Mouse (Mus musculus) hindbrain, embryonic 15.5 days (tissue): ENCODE results near the gene Phex. TPM values are rescaled to one million over a fixed set of nuclear protein-coding genes. Genes with fewer than 3 reads are reported as not detected.

Experiments
- ATAC-seq: fragments of 200-750 bp; cut with Nextera tagmentation; 2 replicates; pipeline ENCODE4 v1.8.0; 2017; ENCODE audit warnings: low read depth, moderate number of reproducible peaks, moderate TSS enrichment; ENCODE audit not compliant: low FRiP score
- H3K27ac ChIP-seq: fragments of 300-500 bp; sonication (generic); replicated peaks from 2 replicates; pipeline ENCODE4 v1.5.1; 2015; ENCODE audit warnings: mild to moderate bottlenecking, inconsistent platforms
- H3K27me3 ChIP-seq: fragments of 300-500 bp; sonication (generic); 2 replicates; pipeline ENCODE4 v1.6.1; 2015; ENCODE audit warnings: control low read depth, inconsistent platforms
- H3K36me3 ChIP-seq: fragments of 300-500 bp; sonication (generic); 2 replicates; pipeline ENCODE4 v1.6.1; 2015; ENCODE audit warnings: control low read depth, inconsistent platforms
- H3K4me1 ChIP-seq: fragments of 300-500 bp; sonication (generic); replicated peaks from 2 replicates; pipeline ENCODE4 v1.6.1; 2015; ENCODE audit warnings: control low read depth, inconsistent platforms
- H3K4me2 ChIP-seq: fragments of 300-500 bp; sonication (generic); 2 replicates; pipeline ENCODE4 v1.6.1; 2015; ENCODE audit warnings: moderate library complexity, mild to moderate bottlenecking, inconsistent platforms
- H3K4me3 ChIP-seq: fragments of 300-500 bp; sonication (generic); 2 replicates; pipeline ENCODE4 v1.5.1; 2015; ENCODE audit warnings: mild to moderate bottlenecking, inconsistent platforms
- H3K9ac ChIP-seq: fragments of 300-500 bp; sonication (generic); 2 replicates; pipeline ENCODE4 v1.6.1; 2015; ENCODE audit warnings: inconsistent platforms
- H3K9me3 ChIP-seq: fragments of 300-500 bp; sonication (generic); 2 replicates; pipeline ENCODE4 v1.6.1; 2016; ENCODE audit warnings: control low read depth, inconsistent platforms
- WGBS: fragments of 180-500 bp; shearing (Covaris S2); methylation state at CpG from one replicate; pipeline ENCODE4 v1.1.7; 2015; 5-methylcytosine and 5-hydroxymethylcytosine counted together
- polyA plus RNA-seq: library from polyadenylated mRNA; unstranded; fragments of >200 nt; fragmentation: Nextera tagmentation; extraction: Ambion mirVana; gene quantifications from 2 replicates; pipeline ENCODE4 v1.2.1, GENCODE M21; 2015

Gene Phex
- polyA plus RNA-seq, 1 experiment from 2014 or later = 0.18 TPM

DNA sequence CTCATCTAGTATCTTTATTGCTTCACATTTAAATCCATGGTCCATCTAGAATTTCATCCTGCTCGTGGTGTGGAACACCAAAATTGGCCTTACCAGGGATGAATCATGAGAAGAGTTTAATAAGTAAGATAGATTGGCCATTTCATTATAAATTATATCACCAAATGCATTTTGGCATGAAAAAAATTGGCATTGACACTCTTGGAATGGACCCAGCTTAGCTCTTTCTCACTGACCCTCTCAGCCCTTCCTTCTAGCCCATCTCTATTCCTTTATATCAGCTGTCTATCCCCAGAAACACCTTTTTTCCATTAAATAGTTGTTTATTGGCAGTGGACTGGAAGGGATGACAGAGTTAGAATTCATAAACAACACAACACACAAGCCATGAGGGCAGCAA, 37.7 kb downstream of the Phex start:
- Histone ChIP-seq H3K4me1 (no peaks in the 10 kb centered on the region), H3K36me3 (no peaks in the 10 kb centered on the region), H3K9me3 (no peaks in the 10 kb centered on the region), H3K9ac (no peak overlapping the region), H3K4me3 (no peak overlapping the region), H3K4me2 (no peak overlapping the region), H3K27me3 (no peaks in the 10 kb centered on the region), H3K27ac (no peak overlapping the region)
- 50% methylated on average over 1 of the region's 1 CpGs for WGBS
- no peak for ATAC-seq

DNA sequence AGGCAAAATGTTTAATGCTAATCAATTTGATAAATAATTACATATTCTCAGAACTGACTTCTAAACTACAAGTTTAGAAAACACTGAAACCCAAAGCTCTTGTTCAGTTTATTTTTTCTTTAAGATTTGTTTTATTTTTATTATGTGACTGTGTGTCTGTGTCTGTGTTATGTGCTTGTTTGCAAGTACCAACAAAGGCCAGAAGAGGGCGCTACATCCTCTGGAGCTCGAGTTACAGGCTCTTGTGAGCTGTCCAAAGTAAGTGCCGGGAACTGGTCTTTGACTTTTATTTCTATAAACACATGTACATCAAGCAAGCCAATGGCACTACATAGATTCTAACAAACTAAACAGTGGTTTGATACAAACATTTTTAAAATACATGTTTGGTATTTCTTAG, 41.2 kb downstream of the Phex start:
- H3K9ac ChIP-seq = no peak overlapping the region
- no peak overlapping the region for H3K27ac ChIP-seq
- no peaks in the 10 kb centered on the region for H3K4me1 ChIP-seq
- H3K4me3 ChIP-seq = no peak overlapping the region
- no peak for ATAC-seq
- H3K4me2 ChIP-seq = no peak overlapping the region
- 77% methylated on average over 3 of the region's 3 CpGs for WGBS
- H3K36me3 ChIP-seq = no peaks in the 10 kb centered on the region
- no peaks in the 10 kb centered on the region for H3K27me3 ChIP-seq
- H3K9me3 ChIP-seq = no peaks in the 10 kb centered on the region

DNA sequence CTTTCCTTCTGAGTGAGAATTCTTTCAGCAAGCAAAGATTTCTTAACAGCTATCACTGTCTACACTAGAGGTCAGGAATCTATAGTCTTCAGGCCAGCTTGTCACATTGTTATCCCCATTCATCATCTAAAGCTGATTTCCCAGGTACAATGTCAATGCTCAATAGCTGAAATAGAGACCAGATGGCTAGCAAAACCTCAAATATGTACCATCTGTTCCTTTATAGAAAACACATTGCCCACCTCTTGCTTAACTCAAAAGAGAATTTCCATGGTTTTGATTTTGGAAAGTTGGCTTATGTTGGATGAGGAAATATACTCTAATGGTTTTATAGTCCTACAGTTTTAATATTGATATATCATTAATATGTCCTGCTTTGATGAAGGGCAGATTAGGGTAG, 45.9 kb downstream of the Phex start:
- no peak overlapping the region for H3K4me3 ChIP-seq
- no peak overlapping the region for H3K4me2 ChIP-seq
- no peak overlapping the region for H3K27ac ChIP-seq
- no peaks in the 10 kb centered on the region for H3K9me3 ChIP-seq
- no peak overlapping the region for H3K9ac ChIP-seq
- no peak for ATAC-seq
- H3K27me3 ChIP-seq = no peaks in the 10 kb centered on the region
- no peaks in the 10 kb centered on the region for H3K4me1 ChIP-seq
- H3K36me3 ChIP-seq = no peaks in the 10 kb centered on the region

DNA sequence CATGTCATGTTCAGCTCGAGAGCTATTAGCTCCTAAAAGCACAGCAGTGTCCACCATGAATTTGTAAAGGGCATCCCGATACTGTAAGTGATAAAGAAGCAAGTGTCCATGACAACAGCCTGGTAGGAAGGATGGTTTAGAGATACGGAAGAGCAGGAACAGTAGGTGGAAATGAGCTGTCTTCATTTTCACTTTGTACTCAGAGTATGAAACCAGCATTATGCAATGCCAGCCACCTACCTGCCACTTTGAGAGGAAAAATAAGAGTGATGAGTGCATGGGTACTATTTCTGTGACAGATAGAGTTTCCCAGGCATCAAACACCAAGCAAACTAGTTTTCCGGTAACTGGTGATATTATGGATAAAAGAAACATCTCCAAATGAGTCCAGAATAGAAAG, 59.6 kb downstream of the Phex start:
- no peaks in the 10 kb centered on the region for H3K4me1 ChIP-seq
- H3K4me2 ChIP-seq = no peak overlapping the region
- no peak overlapping the region for H3K27ac ChIP-seq
- WGBS = 88% methylated on average over 4 of the region's 4 CpGs
- no peaks in the 10 kb centered on the region for H3K27me3 ChIP-seq
- no peaks in the 10 kb centered on the region for H3K36me3 ChIP-seq
- no peak for ATAC-seq
- H3K4me3 ChIP-seq = no peak overlapping the region
- no peak overlapping the region for H3K9ac ChIP-seq
- no peaks in the 10 kb centered on the region for H3K9me3 ChIP-seq

DNA sequence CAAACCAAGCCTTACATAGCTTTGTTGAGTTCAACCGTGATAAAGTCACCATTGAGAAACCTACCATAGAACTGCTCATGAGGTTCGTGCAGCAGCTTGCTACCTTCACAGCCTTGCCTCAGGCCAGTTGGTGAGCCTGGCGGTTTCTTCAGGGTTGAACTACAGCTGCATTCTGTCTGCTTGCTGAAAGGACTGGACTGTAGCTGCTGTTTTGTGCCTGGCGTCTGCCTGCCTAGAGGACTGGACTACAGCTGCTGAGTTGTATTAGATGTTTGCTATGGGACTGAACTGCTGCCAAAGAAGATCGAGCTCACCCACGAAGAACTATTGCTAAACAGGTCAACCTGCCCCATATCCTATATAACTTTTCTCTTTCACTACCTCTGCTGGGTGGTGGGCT, 68.9 kb downstream of the Phex start:
- H3K36me3 ChIP-seq = no peaks in the 10 kb centered on the region
- H3K4me1 ChIP-seq = no peaks in the 10 kb centered on the region
- H3K4me3 ChIP-seq = no peak overlapping the region
- ATAC-seq = no peak
- H3K27me3 ChIP-seq = no peaks in the 10 kb centered on the region
- WGBS = 84% methylated on average over 6 of the region's 6 CpGs
- H3K9me3 ChIP-seq = no peaks in the 10 kb centered on the region
- no peak overlapping the region for H3K4me2 ChIP-seq
- no peak overlapping the region for H3K27ac ChIP-seq
- H3K9ac ChIP-seq = no peak overlapping the region

DNA sequence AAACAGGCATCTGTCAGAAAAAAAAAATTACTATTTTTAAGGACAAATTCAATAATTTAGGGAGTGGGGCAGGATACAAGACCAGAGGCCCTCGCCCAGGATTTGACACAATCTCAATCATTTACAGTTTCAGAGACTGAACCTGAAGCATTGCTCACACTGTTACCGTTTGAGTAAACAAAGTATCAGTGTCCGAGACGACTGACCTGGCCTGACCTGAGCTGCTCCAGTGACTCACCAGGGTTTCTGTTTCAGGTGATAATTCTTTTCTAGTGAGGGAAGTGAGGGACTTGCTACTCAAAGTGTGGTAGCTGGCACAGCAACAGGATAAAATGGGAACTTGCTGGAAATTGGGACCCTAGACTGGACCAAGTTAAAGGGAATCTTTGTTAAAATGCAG, 80.4 kb downstream of the Phex start:
- no peak overlapping the region for H3K9ac ChIP-seq
- H3K27me3 ChIP-seq = no peaks in the 10 kb centered on the region
- 66% methylated on average over 4 of the region's 4 CpGs for WGBS
- H3K36me3 ChIP-seq = no peaks in the 10 kb centered on the region
- no peak overlapping the region for H3K4me2 ChIP-seq
- no peaks in the 10 kb centered on the region for H3K4me1 ChIP-seq
- H3K27ac ChIP-seq = no peak overlapping the region
- H3K9me3 ChIP-seq = no peaks in the 10 kb centered on the region
- no peak overlapping the region for H3K4me3 ChIP-seq
- no peak for ATAC-seq

DNA sequence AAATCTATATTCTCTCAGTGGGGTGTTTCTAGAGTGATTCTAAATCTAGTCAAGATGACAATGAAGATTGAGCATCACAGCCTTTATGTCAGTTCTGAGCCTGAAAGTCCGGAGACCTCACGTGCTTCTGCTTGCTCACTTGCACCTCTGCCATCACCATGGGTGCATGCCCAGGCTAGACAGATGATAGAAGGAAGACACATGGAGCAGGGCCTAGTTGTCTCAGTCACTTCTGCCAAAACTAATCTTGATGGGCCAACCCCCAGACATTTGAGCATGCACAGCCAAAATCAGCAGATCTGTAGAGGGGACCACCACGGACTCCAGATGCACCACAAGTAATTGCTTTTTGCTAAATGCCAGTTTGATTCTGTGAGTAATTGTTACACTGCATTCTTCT, 85.3 kb downstream of the Phex start:
- no peaks in the 10 kb centered on the region for H3K9me3 ChIP-seq
- 79% methylated on average over 3 of the region's 3 CpGs for WGBS

DNA sequence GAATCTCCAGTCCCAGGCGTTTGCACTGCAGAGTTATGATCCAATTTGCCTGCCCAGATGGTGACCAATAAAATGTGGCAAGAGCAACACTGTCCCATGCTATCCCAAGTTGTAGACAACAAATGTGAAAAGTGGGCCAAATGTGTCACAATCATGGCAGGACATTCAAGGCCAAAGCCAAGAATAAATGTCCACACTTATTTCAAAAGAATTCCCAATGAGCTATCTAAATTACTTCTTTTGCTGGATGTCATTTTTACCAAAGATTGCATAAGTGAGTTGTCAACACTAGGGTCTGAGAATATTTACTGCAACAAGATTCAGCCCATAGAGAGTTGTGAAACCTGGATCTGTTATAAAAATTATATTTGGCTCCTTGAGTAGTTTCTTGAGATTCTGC, 86.7 kb downstream of the Phex start:
- Histone ChIP-seq H3K36me3 (no peaks in the 10 kb centered on the region), H3K4me1 (no peaks in the 10 kb centered on the region), H3K9ac (no peak overlapping the region), H3K4me3 (no peak overlapping the region), H3K27me3 (no peaks in the 10 kb centered on the region), H3K27ac (no peak overlapping the region), H3K9me3 (no peaks in the 10 kb centered on the region), H3K4me2 (no peak overlapping the region)
- ATAC-seq = no peak
- 59% methylated on average over 1 of the region's 1 CpGs for WGBS

More for the DNA sequence above, 85.3 kb downstream of the Phex start:
- H3K4me2 ChIP-seq = no peak overlapping the region
- H3K36me3 ChIP-seq = no peaks in the 10 kb centered on the region
- no peaks in the 10 kb centered on the region for H3K27me3 ChIP-seq
- no peak overlapping the region for H3K27ac ChIP-seq
- no peak overlapping the region for H3K9ac ChIP-seq
- H3K4me3 ChIP-seq = no peak overlapping the region
- no peak for ATAC-seq
- H3K4me1 ChIP-seq = no peaks in the 10 kb centered on the region

DNA sequence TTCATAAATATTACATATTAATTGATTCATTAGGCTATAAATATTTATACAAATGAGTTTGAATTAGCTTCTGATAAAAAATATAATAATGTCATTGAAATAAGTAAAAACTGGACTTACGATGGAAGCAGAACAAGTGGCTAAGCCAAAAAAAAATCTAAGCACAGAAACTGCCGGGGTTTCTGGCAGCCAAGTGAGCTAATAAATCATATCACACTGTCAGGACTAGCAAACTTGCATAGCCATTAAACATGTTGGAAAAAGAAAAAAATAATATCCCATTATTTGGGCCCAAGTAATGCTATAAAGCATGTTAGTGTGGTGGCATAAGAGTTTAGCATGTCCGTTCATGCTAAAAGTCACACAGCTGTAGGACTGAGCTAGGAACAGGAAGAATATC, 87.4 kb downstream of the Phex start:
- Histone ChIP-seq H3K27me3 (no peaks in the 10 kb centered on the region), H3K36me3 (no peaks in the 10 kb centered on the region), H3K27ac (no peak overlapping the region), H3K4me1 (no peaks in the 10 kb centered on the region), H3K9ac (no peak overlapping the region), H3K4me2 (no peak overlapping the region), H3K9me3 (no peaks in the 10 kb centered on the region), H3K4me3 (no peak overlapping the region)
- WGBS = 85% methylated on average over 3 of the region's 3 CpGs
- ATAC-seq = no peak

DNA sequence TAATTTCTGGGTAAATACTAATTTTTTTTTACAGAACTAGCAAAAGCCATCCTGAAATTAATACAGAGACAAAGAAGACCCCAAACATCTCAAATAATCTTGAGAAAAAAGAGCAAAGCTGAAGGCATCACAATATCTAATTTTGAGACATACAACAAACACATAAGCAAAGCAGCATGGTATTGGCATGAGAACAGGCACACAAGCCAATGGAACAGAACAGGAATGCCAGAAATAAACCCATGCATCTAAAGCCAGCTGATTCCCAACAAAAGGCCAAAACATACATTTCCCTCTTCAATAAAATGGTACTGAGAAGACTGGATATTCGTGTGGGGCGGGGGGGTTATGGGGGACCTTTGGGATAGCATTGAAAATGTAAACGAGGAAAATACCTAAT, 90.7 kb downstream of the Phex start:
- no peak for ATAC-seq
- Histone ChIP-seq H3K36me3 (no peaks in the 10 kb centered on the region), H3K4me1 (no peaks in the 10 kb centered on the region), H3K9me3 (no peaks in the 10 kb centered on the region), H3K4me2 (no peak overlapping the region), H3K27ac (no peak overlapping the region), H3K27me3 (no peaks in the 10 kb centered on the region), H3K9ac (no peak overlapping the region), H3K4me3 (no peak overlapping the region)
- 85% methylated on average over 3 of the region's 3 CpGs for WGBS

DNA sequence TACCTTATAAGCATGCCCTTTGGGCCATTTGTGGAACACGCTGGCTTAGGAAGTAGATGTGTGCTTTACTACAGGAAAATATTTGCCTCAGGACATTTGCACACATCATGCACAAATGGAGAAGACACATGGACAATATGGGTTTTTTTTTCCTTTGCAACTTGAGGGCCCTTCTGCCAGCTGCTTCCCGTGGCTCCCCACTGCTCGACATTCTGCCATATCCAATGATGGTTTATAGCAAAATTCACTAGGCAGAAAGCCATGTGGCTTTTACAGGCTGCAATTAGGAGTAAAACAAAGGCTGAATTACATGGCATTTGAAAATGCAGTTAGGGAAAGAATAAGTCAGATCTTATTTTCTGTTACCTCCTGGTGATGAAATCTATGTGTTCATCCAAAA, 104.8 kb downstream of the Phex start:
- H3K36me3 ChIP-seq = no peaks in the 10 kb centered on the region
- peaks cover 7% of the 10 kb centered on the region; the same call in 1 of the 2 replicates for H3K4me1 ChIP-seq
- no peaks in the 10 kb centered on the region for H3K9me3 ChIP-seq
- no peaks in the 10 kb centered on the region for H3K27me3 ChIP-seq
- H3K4me2 ChIP-seq = no peak overlapping the region
- H3K4me3 ChIP-seq = no peak overlapping the region
- H3K9ac ChIP-seq = no peak overlapping the region
- ATAC-seq = no peak
- WGBS = 43% methylated on average over 3 of the region's 3 CpGs
- H3K27ac ChIP-seq = no peak overlapping the region

DNA sequence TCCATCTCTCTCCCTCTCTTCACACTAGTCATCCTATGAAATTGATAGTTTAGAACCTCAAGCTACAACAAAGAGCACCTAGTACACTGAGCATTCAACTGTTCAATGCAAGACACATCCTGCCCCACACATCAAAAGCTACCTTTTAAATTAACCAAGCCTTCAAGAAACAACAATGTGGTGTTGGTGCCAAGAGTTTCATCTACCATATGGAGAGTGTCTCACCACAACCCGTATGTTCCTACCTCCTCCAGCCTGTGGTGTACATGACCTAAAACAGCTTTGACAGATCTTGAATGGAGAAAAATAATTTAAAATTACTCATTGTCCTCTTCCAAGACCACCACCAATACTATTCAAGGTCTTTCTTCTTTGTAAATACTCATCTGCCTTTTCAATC, 106.9 kb downstream of the Phex start:
- Histone ChIP-seq H3K9me3 (no peaks in the 10 kb centered on the region), H3K9ac (no peak overlapping the region), H3K36me3 (no peaks in the 10 kb centered on the region), H3K4me2 (no peak overlapping the region), H3K4me1 (peaks cover 7% of the 10 kb centered on the region; the same call in 1 of the 2 replicates), H3K4me3 (no peak overlapping the region), H3K27ac (no peak overlapping the region), H3K27me3 (no peaks in the 10 kb centered on the region)
- WGBS = 65% methylated on average over 1 of the region's 1 CpGs
- no peak for ATAC-seq

DNA sequence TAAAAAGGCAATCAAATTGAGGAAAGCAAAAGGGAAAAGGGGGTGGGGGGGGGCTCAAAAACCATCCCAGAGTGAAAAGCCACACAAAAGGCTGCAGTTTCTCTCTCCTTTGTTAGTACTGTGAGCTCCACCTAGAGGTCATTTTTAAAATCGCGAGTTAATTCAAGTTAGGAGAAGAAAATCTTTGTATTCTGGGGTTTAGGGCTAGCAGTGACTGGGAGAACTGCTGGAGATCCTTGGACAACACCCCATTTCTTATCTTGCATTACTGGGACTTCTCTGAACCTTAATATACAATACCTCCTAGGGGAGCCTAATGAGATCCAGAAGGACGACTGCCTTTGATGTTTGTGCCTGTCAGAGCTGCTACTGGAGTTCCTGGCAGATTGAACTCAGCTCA, 107.7 kb downstream of the Phex start:
- 10% methylated on average over 3 of the region's 3 CpGs for WGBS

More for the DNA sequence above, 107.7 kb downstream of the Phex start:
- H3K36me3 ChIP-seq = no peaks in the 10 kb centered on the region
- H3K9ac ChIP-seq = no peak overlapping the region
- H3K4me1 ChIP-seq = peaks cover 7% of the 10 kb centered on the region; the same call in 1 of the 2 replicates
- no peak overlapping the region for H3K4me3 ChIP-seq
- no peaks in the 10 kb centered on the region for H3K9me3 ChIP-seq
- no peak overlapping the region for H3K4me2 ChIP-seq
- ATAC-seq = peak; percentile 59
- no peaks in the 10 kb centered on the region for H3K27me3 ChIP-seq
- peak overlapping the region; percentile 67 for H3K27ac ChIP-seq
